Mouse (Mus musculus): ENCODE data around the gene Herpud2. TPM values are rescaled to one million over a fixed set of nuclear protein-coding genes. Genes with fewer than 3 reads are reported as not detected.

The Herpud2 gene
- polyA plus RNA-seq, 1 experiment: not detected

GRCm38 (mm10) chr9:25177201-25177600 lies 25.6 kb upstream of the Herpud2 start:
- H3K27ac ChIP-seq (ENCODE audit: insufficient read depth, low read depth, low read length): no peak overlapping the region
- TF ChIP-seq CTCF (IDR thresholded peaks at IDR 0.05; ENCODE audit: insufficient read depth, low read depth, low read length) (no peak), POLR2A (IDR thresholded peaks at IDR 0.05; ENCODE audit: insufficient read depth, low read depth, low read length) (no peak)
- no peak overlapping the region for H3K4me3 ChIP-seq (ENCODE audit: insufficient read depth, low read depth, low read length)
- peaks cover 4% of the 10 kb centered on the region; the same call in 1 of the 2 replicates for H3K4me1 ChIP-seq (ENCODE audit: control insufficient read depth, insufficient read depth, low read length)
- WGBS: 90% methylated on average over 5 of the region's 5 CpGs

GRCm38 (mm10) chr9:25176562-25176961 lies 24.9 kb upstream of the Herpud2 start:
- TF ChIP-seq POLR2A (IDR thresholded peaks at IDR 0.05; ENCODE audit: insufficient read depth, low read depth, low read length) (no peak), CTCF (IDR thresholded peaks at IDR 0.05; ENCODE audit: insufficient read depth, low read depth, low read length) (no peak)
- 63% methylated on average over 1 of the region's 1 CpGs for WGBS
- H3K4me1 ChIP-seq (ENCODE audit: control insufficient read depth, insufficient read depth, low read length): peaks cover 4% of the 10 kb centered on the region; the same call in 1 of the 2 replicates
- H3K27ac ChIP-seq (ENCODE audit: insufficient read depth, low read depth, low read length): no peak overlapping the region
- H3K4me3 ChIP-seq (ENCODE audit: insufficient read depth, low read depth, low read length): no peak overlapping the region

GRCm38 (mm10) chr9:25175978-25176377 lies 24.4 kb upstream of the Herpud2 start:
- no peak for TF ChIP-seq POLR2A (IDR thresholded peaks at IDR 0.05; ENCODE audit: insufficient read depth, low read depth, low read length)
- no peak for TF ChIP-seq CTCF (IDR thresholded peaks at IDR 0.05; ENCODE audit: insufficient read depth, low read depth, low read length)
- H3K4me1 ChIP-seq (ENCODE audit: control insufficient read depth, insufficient read depth, low read length): peaks cover 4% of the 10 kb centered on the region; the same call in 1 of the 2 replicates
- WGBS: 79% methylated on average over 6 of the region's 6 CpGs
- no peak overlapping the region for H3K4me3 ChIP-seq (ENCODE audit: insufficient read depth, low read depth, low read length)
- 0 out of 2 replicates have a peak overlapping the region, but pooled peaks have one; percentile 21 for H3K27ac ChIP-seq (ENCODE audit: insufficient read depth, low read depth, low read length)

DNA sequence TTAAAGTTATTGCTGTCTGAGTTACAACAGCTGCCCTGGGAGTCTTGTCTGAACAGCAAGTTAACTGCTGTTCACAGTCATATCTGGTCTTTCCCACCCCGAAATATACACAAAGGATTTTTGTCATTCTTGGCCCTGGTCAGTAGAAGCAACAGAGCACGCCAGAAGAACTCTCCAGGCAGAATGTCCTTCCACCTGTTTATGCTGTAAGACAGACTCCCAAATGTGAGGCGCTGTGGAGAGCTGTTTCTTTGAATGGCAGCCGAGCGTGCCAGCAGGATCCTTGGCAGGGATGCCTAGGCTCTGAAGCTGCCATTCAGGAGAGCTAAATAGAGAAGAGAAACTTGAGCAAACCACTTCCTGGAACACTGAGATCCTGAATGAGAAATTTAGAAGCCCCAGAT lies 23.4 kb upstream of the Herpud2 start:
- H3K27ac ChIP-seq (ENCODE audit: insufficient read depth, low read depth, low read length): no peak overlapping the region
- H3K4me1 ChIP-seq (ENCODE audit: control insufficient read depth, insufficient read depth, low read length): peaks cover 4% of the 10 kb centered on the region; the same call in 1 of the 2 replicates
- TF ChIP-seq CTCF (IDR thresholded peaks at IDR 0.05; ENCODE audit: insufficient read depth, low read depth, low read length): no peak
- no peak for TF ChIP-seq POLR2A (IDR thresholded peaks at IDR 0.05; ENCODE audit: insufficient read depth, low read depth, low read length)
- 26% methylated on average over 5 of the region's 5 CpGs for WGBS
- H3K4me3 ChIP-seq (ENCODE audit: insufficient read depth, low read depth, low read length): no peak overlapping the region

DNA sequence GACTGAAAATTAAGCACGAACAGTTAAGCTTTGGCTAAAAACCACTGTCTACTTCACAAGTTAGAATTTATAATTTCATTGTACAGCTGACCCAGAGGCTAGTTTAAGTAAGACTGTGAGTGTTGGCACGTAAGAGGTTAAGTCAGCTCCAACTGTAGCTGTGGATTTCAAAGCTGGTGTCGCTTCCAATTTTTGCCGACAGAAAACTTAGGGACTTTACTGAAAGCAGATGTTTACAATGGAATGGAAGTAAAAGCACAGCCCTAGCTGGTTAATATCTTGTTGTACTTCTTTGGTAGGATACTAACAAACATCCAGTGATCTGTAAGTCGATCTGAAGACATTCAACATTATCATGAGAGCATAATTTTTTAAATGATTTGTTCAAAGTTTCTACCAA lies 23.0 kb upstream of the Herpud2 start:
- Histone ChIP-seq H3K27ac (ENCODE audit: insufficient read depth, low read depth, low read length) (no peak overlapping the region), H3K4me3 (ENCODE audit: insufficient read depth, low read depth, low read length) (no peak overlapping the region), H3K4me1 (ENCODE audit: control insufficient read depth, insufficient read depth, low read length) (peaks cover 4% of the 10 kb centered on the region; the same call in 1 of the 2 replicates)
- WGBS: 36% methylated on average over 5 of the region's 5 CpGs
- TF ChIP-seq CTCF (IDR thresholded peaks at IDR 0.05; ENCODE audit: insufficient read depth, low read depth, low read length) (no peak), POLR2A (IDR thresholded peaks at IDR 0.05; ENCODE audit: insufficient read depth, low read depth, low read length) (no peak)

DNA sequence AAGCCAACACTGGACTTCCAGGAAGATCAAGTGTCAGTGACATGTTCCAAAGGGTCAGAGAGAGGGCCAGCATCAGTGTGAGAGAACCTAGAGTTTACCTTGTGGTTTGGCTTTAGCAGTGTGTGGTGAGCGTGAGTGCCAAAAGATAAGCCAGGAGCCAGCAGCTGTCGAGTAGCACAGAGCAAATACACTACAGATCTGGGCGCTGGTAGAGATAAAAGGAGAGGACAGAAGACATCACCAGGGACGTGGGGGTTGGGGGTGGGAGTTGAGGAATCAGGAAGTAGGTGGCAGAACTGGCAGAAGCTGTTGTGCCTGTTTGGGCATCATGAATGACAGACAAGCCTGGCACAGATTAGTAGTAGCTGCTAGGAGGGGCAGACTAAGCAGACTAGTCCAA lies 21.6 kb upstream of the Herpud2 start:
- no peak overlapping the region for H3K4me3 ChIP-seq (ENCODE audit: insufficient read depth, low read depth, low read length)
- 80% methylated on average over 4 of the region's 4 CpGs for WGBS
- H3K4me1 ChIP-seq (ENCODE audit: control insufficient read depth, insufficient read depth, low read length): peaks cover 4% of the 10 kb centered on the region; the same call in 1 of the 2 replicates
- TF ChIP-seq POLR2A (IDR thresholded peaks at IDR 0.05; ENCODE audit: insufficient read depth, low read depth, low read length) (no peak), CTCF (IDR thresholded peaks at IDR 0.05; ENCODE audit: insufficient read depth, low read depth, low read length) (no peak)
- H3K27ac ChIP-seq (ENCODE audit: insufficient read depth, low read depth, low read length): no peak overlapping the region

- Histone ChIP-seq H3K4me1 (ENCODE audit: control insufficient read depth, insufficient read depth, low read length) (no peaks in the 10 kb centered on the region), H3K4me3 (ENCODE audit: insufficient read depth, low read depth, low read length) (no peak overlapping the region), H3K27ac (ENCODE audit: insufficient read depth, low read depth, low read length) (no peak overlapping the region)
- TF ChIP-seq POLR2A (IDR thresholded peaks at IDR 0.05; ENCODE audit: insufficient read depth, low read depth, low read length) (no peak), CTCF (IDR thresholded peaks at IDR 0.05; ENCODE audit: insufficient read depth, low read depth, low read length) (no peak)
These were observed 18.0 kb upstream of the Herpud2 start for GRCm38 (mm10) chr9:25169626-25170025.

GRCm38 (mm10) chr9:25167458-25168084 lies 16.0 kb upstream of the Herpud2 start:
- TF ChIP-seq CTCF (IDR thresholded peaks at IDR 0.05; ENCODE audit: insufficient read depth, low read depth, low read length): no peak
- no peak for TF ChIP-seq POLR2A (IDR thresholded peaks at IDR 0.05; ENCODE audit: insufficient read depth, low read depth, low read length)
- Histone ChIP-seq H3K4me3 (ENCODE audit: insufficient read depth, low read depth, low read length) (no peak overlapping the region), H3K4me1 (ENCODE audit: control insufficient read depth, insufficient read depth, low read length) (no peaks in the 10 kb centered on the region), H3K27ac (ENCODE audit: insufficient read depth, low read depth, low read length) (no peak overlapping the region)
- WGBS: 31% methylated on average over 6 of the region's 6 CpGs

DNA sequence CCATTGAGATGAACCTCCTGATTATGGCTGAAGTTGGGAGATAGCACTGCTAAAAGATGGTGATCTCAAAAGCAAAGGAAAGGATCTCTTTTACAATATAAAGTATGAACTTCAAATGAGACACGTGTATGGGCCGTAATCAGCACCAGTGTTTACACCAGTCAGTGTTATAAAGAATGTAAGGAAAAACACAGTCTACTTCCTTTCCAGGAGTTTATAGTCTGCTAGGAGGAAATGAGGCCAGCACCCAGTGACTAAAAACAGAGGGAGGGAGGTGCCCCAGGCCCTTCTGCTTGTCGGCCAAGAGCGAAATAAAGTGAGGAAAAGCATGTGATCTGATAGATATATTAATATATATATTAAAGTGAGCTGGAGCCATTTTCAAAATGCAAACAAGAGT lies 6.6 kb upstream of the Herpud2 start:
- Histone ChIP-seq H3K4me3 (ENCODE audit: insufficient read depth, low read depth, low read length) (no peak overlapping the region), H3K27ac (ENCODE audit: insufficient read depth, low read depth, low read length) (no peak overlapping the region), H3K4me1 (ENCODE audit: control insufficient read depth, insufficient read depth, low read length) (no peaks in the 10 kb centered on the region)
- TF ChIP-seq CTCF (IDR thresholded peaks at IDR 0.05; ENCODE audit: insufficient read depth, low read depth, low read length) (no peak), POLR2A (IDR thresholded peaks at IDR 0.05; ENCODE audit: insufficient read depth, low read depth, low read length) (no peak)
- WGBS: 77% methylated on average over 4 of the region's 4 CpGs
